Mouse (Mus musculus) left cerebral cortex, postnatal 4 days (tissue): ENCODE results near the gene Rab27a. TPM values are rescaled to one million over a fixed set of nuclear protein-coding genes. Genes with fewer than 3 reads are reported as not detected.

ENCODE experiments used
- DNase-seq: peaks from one replicate; pipeline ENCODE4 v3.0.0-alpha.2; 2022
- intact Hi-C: fragments of 180-260 bp; cut with DNase I; formaldehyde crosslinking; loops from one replicate; pipeline ENCODE4 v1.15.1; 2025
- microRNA-seq: library from miRNA; unstranded; fragments of <30 nt; microRNA quantifications from one replicate; pipeline ENCODE4 v1.2.0, GENCODE M21; 2022
- total RNA-seq, 2 experiments: library from RNA; stranded (reverse); gene quantifications; 2 replicates each; pipeline ENCODE4 v1.2.3; 2021

Rab27a gene
- total RNA-seq, 2 experiments from 2014 or later = 2.9 to 4.7 TPM

DNA sequence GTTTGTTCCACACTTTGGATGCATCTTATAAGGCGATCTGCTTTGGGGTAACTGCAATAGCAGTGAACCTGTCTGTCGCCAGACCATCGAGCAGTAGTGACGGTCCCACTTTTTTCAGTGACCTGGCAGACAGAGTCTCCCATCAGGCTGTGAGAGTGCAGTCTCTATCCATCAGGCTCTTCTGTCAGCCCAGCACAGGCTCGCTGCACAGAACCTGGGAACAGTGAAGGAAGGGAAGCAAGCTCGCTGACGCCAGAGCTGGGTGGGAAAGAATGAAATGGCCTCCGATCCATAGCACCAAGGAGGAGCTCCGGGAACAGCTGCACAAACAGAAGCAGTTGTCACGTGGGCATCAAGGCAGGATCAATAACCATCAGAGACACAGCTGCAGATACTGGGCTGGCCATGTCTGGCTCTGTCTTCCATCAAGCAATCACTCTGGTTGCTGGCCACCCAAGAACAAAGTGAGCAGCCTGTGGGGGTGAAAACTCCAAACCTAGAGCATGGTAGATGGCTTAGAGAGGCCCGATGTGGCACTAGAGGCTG, 92.8 kb downstream of the Rab27a start:
- no peak for DNase-seq
- intact Hi-C loops = loop anchor here (10.0 kb wide), 1 partner anchor 1747 kb away; no protein-coding TSS in a partner anchor

Small RNAs within 50 kb of the gene (microRNA-seq; reads per million reads assigned to microRNA genes)
- not detected for gene Gm27353

Other genes with a start within 250 kb of the Rab27a start
- gene Prtg, start 238.0 kb upstream of the Rab27a start, total RNA-seq = under 1 TPM; 0.48 to 0.52 TPM
- gene Pygo1, start 119.2 kb upstream of the Rab27a start, total RNA-seq = 10 to 100 TPM; 26.1 to 26.2 TPM
- gene Dyx1c1, start 86.1 kb upstream of the Rab27a start, total RNA-seq = 1 to 10 TPM; 1.5 to 1.8 TPM
- under 1 TPM in 1 of 2 experiments, not detected in 1; 0.87 TPM for gene Gm44503, start 86.0 kb upstream of the Rab27a start, total RNA-seq
- gene Ccpg1os, start 59.5 kb upstream of the Rab27a start, total RNA-seq = 1 to 10 TPM; 5.5 to 7.0 TPM
- 10 to 100 TPM; 64.3 to 67.5 TPM for gene Ccpg1, start 59.4 kb upstream of the Rab27a start, total RNA-seq
- 10 to 100 TPM; 17.1 to 19.0 TPM for gene Pigb, start 4.5 kb upstream of the Rab27a start, total RNA-seq
- gene Khdc3, start 57.0 kb downstream of the Rab27a start, total RNA-seq = 1 to 10 TPM in 1 of 2 experiments, under 1 TPM in 1; 0.83 to 1.5 TPM
- not detected for gene Gm20509, start 57.6 kb downstream of the Rab27a start, total RNA-seq
- gene Rsl24d1, start 68.6 kb downstream of the Rab27a start, total RNA-seq = 10 to 100 TPM; 60.7 to 61.5 TPM